Mouse (Mus musculus): Measurements from ENCODE around the gene Galnt10. TPM values are rescaled to one million over a fixed set of nuclear protein-coding genes. Genes with fewer than 3 reads are reported as not detected.
"Not testable (repeated sequence)": the region's sequence is repeated elsewhere in the genome, so short reads cannot be mapped to it uniquely, and the experiment has no call there.

The Galnt10 gene
- polyA plus RNA-seq, 1 experiment, result 22.4 TPM

GRCm38 (mm10) chr11:57811006-57811405 lies 165.8 kb downstream of the Galnt10 start:
- H3K27ac ChIP-seq (ENCODE audit: insufficient read depth, low read depth, low read length), result no peak overlapping the region
- no peak overlapping the region for H3K4me3 ChIP-seq (ENCODE audit: insufficient read depth, low read length)
- no peaks in the 10 kb centered on the region for H3K4me1 ChIP-seq (ENCODE audit: control insufficient read depth, insufficient read depth, low read length)
- TF ChIP-seq CTCF (IDR thresholded peaks at IDR 0.05; ENCODE audit: low read depth, low read length), result no peak
- TF ChIP-seq POLR2A (IDR thresholded peaks at IDR 0.05; ENCODE audit: borderline replicate concordance, low read depth, low read length), result no peak

GRCm38 (mm10) chr11:57812212-57812611 lies 167.0 kb downstream of the Galnt10 start:
- Histone ChIP-seq H3K4me3 (ENCODE audit: insufficient read depth, low read length) (no peak overlapping the region), H3K4me1 (ENCODE audit: control insufficient read depth, insufficient read depth, low read length) (no peaks in the 10 kb centered on the region), H3K27ac (ENCODE audit: insufficient read depth, low read depth, low read length) (no peak overlapping the region)
- no peak for TF ChIP-seq POLR2A (IDR thresholded peaks at IDR 0.05; ENCODE audit: borderline replicate concordance, low read depth, low read length)
- no peak for TF ChIP-seq CTCF (IDR thresholded peaks at IDR 0.05; ENCODE audit: low read depth, low read length)

GRCm38 (mm10) chr11:57813641-57814040 lies 168.4 kb downstream of the Galnt10 start:
- H3K4me1 ChIP-seq (ENCODE audit: control insufficient read depth, insufficient read depth, low read length), result no peaks in the 10 kb centered on the region
- no peak overlapping the region for H3K4me3 ChIP-seq (ENCODE audit: insufficient read depth, low read length)
- TF ChIP-seq CTCF (IDR thresholded peaks at IDR 0.05; ENCODE audit: low read depth, low read length) (no peak), POLR2A (IDR thresholded peaks at IDR 0.05; ENCODE audit: borderline replicate concordance, low read depth, low read length) (no peak)
- H3K27ac ChIP-seq (ENCODE audit: insufficient read depth, low read depth, low read length), result no peak overlapping the region

- no peaks in the 10 kb centered on the region for H3K4me1 ChIP-seq (ENCODE audit: control insufficient read depth, insufficient read depth, low read length)
- H3K27ac ChIP-seq (ENCODE audit: insufficient read depth, low read depth, low read length), result no peak overlapping the region
- H3K4me3 ChIP-seq (ENCODE audit: insufficient read depth, low read length), result no peak overlapping the region
- TF ChIP-seq POLR2A (IDR thresholded peaks at IDR 0.05; ENCODE audit: borderline replicate concordance, low read depth, low read length) (no peak), CTCF (IDR thresholded peaks at IDR 0.05; ENCODE audit: low read depth, low read length) (no peak)
These were observed 172.9 kb downstream of the Galnt10 start for GRCm38 (mm10) chr11:57818189-57818588.

GRCm38 (mm10) chr11:57819999-57820581 lies 174.8 kb downstream of the Galnt10 start:
- Histone ChIP-seq H3K27ac (ENCODE audit: insufficient read depth, low read depth, low read length) (no peak overlapping the region), H3K4me3 (ENCODE audit: insufficient read depth, low read length) (no peak overlapping the region), H3K4me1 (ENCODE audit: control insufficient read depth, insufficient read depth, low read length) (no peaks in the 10 kb centered on the region)
- TF ChIP-seq CTCF (IDR thresholded peaks at IDR 0.05; ENCODE audit: low read depth, low read length) (peak; percentile 71; the same call in 1 of the 2 replicates), POLR2A (IDR thresholded peaks at IDR 0.05; ENCODE audit: borderline replicate concordance, low read depth, low read length) (no peak)

GRCm38 (mm10) chr11:57823159-57823558 lies 177.9 kb downstream of the Galnt10 start:
- not testable (repeated sequence) for H3K4me1 ChIP-seq (ENCODE audit: control insufficient read depth, insufficient read depth, low read length); H3K4me3 ChIP-seq (ENCODE audit: insufficient read depth, low read length); H3K27ac ChIP-seq (ENCODE audit: insufficient read depth, low read depth, low read length)

GRCm38 (mm10) chr11:57823714-57824113 lies 178.5 kb downstream of the Galnt10 start:
- Histone ChIP-seq H3K27ac (ENCODE audit: insufficient read depth, low read depth, low read length) (no peak overlapping the region), H3K4me3 (ENCODE audit: insufficient read depth, low read length) (no peak overlapping the region), H3K4me1 (ENCODE audit: control insufficient read depth, insufficient read depth, low read length) (no peaks in the 10 kb centered on the region)
- no peak for TF ChIP-seq CTCF (IDR thresholded peaks at IDR 0.05; ENCODE audit: low read depth, low read length)

- not testable (repeated sequence) for H3K27ac ChIP-seq (ENCODE audit: insufficient read depth, low read depth, low read length); H3K4me1 ChIP-seq (ENCODE audit: control insufficient read depth, insufficient read depth, low read length); H3K4me3 ChIP-seq (ENCODE audit: insufficient read depth, low read length)
These were observed 180.0 kb downstream of the Galnt10 start for GRCm38 (mm10) chr11:57825234-57825633.

GRCm38 (mm10) chr11:57827048-57827914 lies 182.0 kb downstream of the Galnt10 start:
- Histone ChIP-seq H3K4me3 (ENCODE audit: insufficient read depth, low read length) (peak overlapping the region; percentile 35), H3K27ac (ENCODE audit: insufficient read depth, low read depth, low read length) (no peak overlapping the region), H3K4me1 (ENCODE audit: control insufficient read depth, insufficient read depth, low read length) (no peaks in the 10 kb centered on the region)
- TF ChIP-seq CTCF (IDR thresholded peaks at IDR 0.05; ENCODE audit: low read depth, low read length) (no peak), POLR2A (IDR thresholded peaks at IDR 0.05; ENCODE audit: borderline replicate concordance, low read depth, low read length) (no peak)

GRCm38 (mm10) chr11:57827915-57828545 lies 182.8 kb downstream of the Galnt10 start:
- Histone ChIP-seq H3K4me3 (ENCODE audit: insufficient read depth, low read length) (peak overlapping the region; percentile 35), H3K4me1 (ENCODE audit: control insufficient read depth, insufficient read depth, low read length) (no peaks in the 10 kb centered on the region), H3K27ac (ENCODE audit: insufficient read depth, low read depth, low read length) (no peak overlapping the region)
- TF ChIP-seq POLR2A (IDR thresholded peaks at IDR 0.05; ENCODE audit: borderline replicate concordance, low read depth, low read length) (no peak), CTCF (IDR thresholded peaks at IDR 0.05; ENCODE audit: low read depth, low read length) (no peak)
